Mouse (Mus musculus): ENCODE measurements at regions not wholly inside any gene's neighbourhood (a gene's known extent, or its start where the extent isn't known, plus 50 kb on each side); places are given as distances from the start of the nearest gene placed in this dataset.

DNA sequence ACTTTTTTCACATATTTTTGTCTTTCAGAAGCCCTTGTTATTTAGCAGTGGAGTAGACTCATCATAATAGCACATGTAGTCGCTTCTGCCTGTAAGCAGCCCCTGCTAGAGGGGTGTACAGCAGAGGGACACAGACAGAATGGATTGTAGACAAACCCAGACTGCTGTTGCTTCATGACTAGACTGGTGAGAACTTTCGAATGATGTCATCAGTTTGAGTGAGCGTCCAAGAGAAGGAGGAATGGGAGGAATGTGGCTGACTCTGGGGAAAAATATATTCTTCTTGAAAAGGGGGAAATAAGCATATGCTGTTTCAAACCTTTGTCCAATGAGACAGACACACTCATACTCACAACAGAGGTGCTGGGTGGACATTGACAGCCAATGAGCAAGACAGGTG lies 436.1 kb downstream of the Fgf9 start:
- no peak overlapping the region for H3K9ac ChIP-seq (ENCODE audit: control insufficient read depth, low read depth, low read length, poor library complexity, severe bottlenecking)
- no peak for TF ChIP-seq BHLHE40 (IDR thresholded peaks at IDR 0.05; ENCODE audit: borderline replicate concordance, low read depth, low read length)
- TF ChIP-seq ZMIZ1 (IDR thresholded peaks at IDR 0.05; ENCODE audit: low read depth, low read length): no peak
- TF ChIP-seq CTCF (IDR thresholded peaks at IDR 0.05 in 2 of 3, conservative IDR thresholded peaks at IDR 0.05 in 1 of 3; ENCODE audit: control insufficient read depth in 1 of 3, insufficient read depth in 1 of 3, low read depth in 2 of 3, low read length in 3 of 3, poor library complexity in 1 of 3, severe bottlenecking in 1 of 3): no peak
- no peak for TF ChIP-seq NELFE (IDR thresholded peaks at IDR 0.05; ENCODE audit: low read depth, low read length)
- TF ChIP-seq ZKSCAN1 (IDR thresholded peaks at IDR 0.05; ENCODE audit: low read depth, low read length): no peak
- TF ChIP-seq CHD1 (IDR thresholded peaks at IDR 0.05; ENCODE audit: low read depth, low read length): no peak
- H3K36me3 ChIP-seq (ENCODE audit: control insufficient read depth in 1 of 2, insufficient read depth in 2 of 2, low read length in 2 of 2): no peaks in the 10 kb centered on the region
- H3K9me3 ChIP-seq (replicated peaks; ENCODE audit: insufficient read depth, low read length): no peaks in the 10 kb centered on the region
- no peak overlapping the region for H3K4me3 ChIP-seq (ENCODE audit: control insufficient read depth in 1 of 2, insufficient read depth in 1 of 2, low read depth in 2 of 2, low read length in 2 of 2)
- H3K27me3 ChIP-seq (ENCODE audit: control insufficient read depth in 1 of 2, insufficient read depth in 2 of 2, low read length in 2 of 2): no peaks in the 10 kb centered on the region
- H3K27ac ChIP-seq (ENCODE audit: control insufficient read depth, low read depth, low read length): no peak overlapping the region
- no peaks in the 10 kb centered on the region for H3K79me2 ChIP-seq (ENCODE audit: control insufficient read depth, insufficient read depth, low read length, poor library complexity)
- H3K4me1 ChIP-seq (ENCODE audit: control insufficient read depth in 1 of 2, insufficient read depth in 2 of 2, low read length in 2 of 2): no peaks in the 10 kb centered on the region
- DNase-seq (ENCODE audit: low read depth, low spot score): no peak

DNA sequence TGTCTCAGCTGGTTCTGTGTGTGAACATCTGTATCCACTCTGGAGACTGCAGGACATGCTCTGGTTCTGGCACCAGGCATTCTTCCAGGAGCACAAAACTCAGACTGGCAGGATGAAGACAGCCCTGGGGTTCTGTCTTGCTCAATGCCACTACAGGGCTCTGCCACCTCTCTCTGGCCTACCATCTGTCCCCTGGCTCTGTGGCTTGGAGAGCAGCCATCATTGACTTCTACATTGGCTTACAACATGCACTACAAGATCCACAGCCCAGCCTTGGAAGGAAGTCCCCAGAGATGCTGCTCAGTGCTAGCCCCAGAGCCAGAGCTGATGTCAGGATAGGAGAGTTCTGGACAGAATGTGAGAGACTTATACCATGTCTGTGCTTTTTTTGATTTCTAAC lies 435.5 kb downstream of the Fgf9 start:
- no peak for TF ChIP-seq MAZ (IDR thresholded peaks at IDR 0.05; ENCODE audit: low read depth, low read length)
- TF ChIP-seq MEF2A (IDR thresholded peaks at IDR 0.05; ENCODE audit: extremely low read depth, insufficient replicate concordance, low read depth, low read length, poor library complexity, severe bottlenecking): no peak
- TF ChIP-seq ZKSCAN1 (IDR thresholded peaks at IDR 0.05; ENCODE audit: low read depth, low read length): no peak
- TF ChIP-seq KAT2A (conservative IDR thresholded peaks at IDR 0.05; ENCODE audit: low read depth, low read length): no peak
- TF ChIP-seq USF1 (IDR thresholded peaks at IDR 0.05; ENCODE audit: low read depth, low read length): no peak
- no peak for TF ChIP-seq MYB (IDR thresholded peaks at IDR 0.05; ENCODE audit: low read depth, low read length)
- no peak for TF ChIP-seq CHD2 (IDR thresholded peaks at IDR 0.05; ENCODE audit: low read length)
- no peak for TF ChIP-seq USF2 (IDR thresholded peaks at IDR 0.05; ENCODE audit: borderline replicate concordance in 1 of 2, insufficient read depth in 1 of 2, low read depth in 1 of 2, low read length in 2 of 2)
- TF ChIP-seq CHD1 (IDR thresholded peaks at IDR 0.05; ENCODE audit: low read depth, low read length): no peak
- no peak for TF ChIP-seq E2F4 (IDR thresholded peaks at IDR 0.05; ENCODE audit: borderline replicate concordance, low read depth, low read length)
- no peak for TF ChIP-seq ETS1 (IDR thresholded peaks at IDR 0.05; ENCODE audit: low read depth, low read length)
- no peak for TF ChIP-seq ZMIZ1 (IDR thresholded peaks at IDR 0.05; ENCODE audit: low read depth, low read length)
- TF ChIP-seq UBTF (IDR thresholded peaks at IDR 0.05; ENCODE audit: borderline replicate concordance, insufficient read depth, low read depth, low read length): no peak
- no peak for TF ChIP-seq POLR2AphosphoS5 (IDR thresholded peaks at IDR 0.05; ENCODE audit: borderline replicate concordance, low read depth, low read length)
- no peak for TF ChIP-seq JUND (IDR thresholded peaks at IDR 0.05; ENCODE audit: low read depth, low read length)
- Histone ChIP-seq H3K27ac (ENCODE audit: control insufficient read depth, low read depth, low read length) (no peak overlapping the region), H3K9me3 (replicated peaks; ENCODE audit: insufficient read depth, low read length) (no peaks in the 10 kb centered on the region), H3K9ac (ENCODE audit: control insufficient read depth, low read depth, low read length, poor library complexity, severe bottlenecking) (no peak overlapping the region), H3K79me2 (ENCODE audit: control insufficient read depth, insufficient read depth, low read length, poor library complexity) (no peaks in the 10 kb centered on the region), H3K4me1 (ENCODE audit: control insufficient read depth in 1 of 2, insufficient read depth in 2 of 2, low read length in 2 of 2) (no peaks in the 10 kb centered on the region), H3K27me3 (ENCODE audit: control insufficient read depth in 1 of 2, insufficient read depth in 2 of 2, low read length in 2 of 2) (no peaks in the 10 kb centered on the region), H3K4me3 (ENCODE audit: control insufficient read depth in 1 of 2, insufficient read depth in 1 of 2, low read depth in 2 of 2, low read length in 2 of 2) (no peak overlapping the region), H3K36me3 (ENCODE audit: control insufficient read depth in 1 of 2, insufficient read depth in 2 of 2, low read length in 2 of 2) (no peaks in the 10 kb centered on the region)
- DNase-seq (ENCODE audit: low read depth, low spot score): no peak

Data from MEL (cell line).